Mouse (Mus musculus) limb, embryonic 12.5 days (tissue): ENCODE data around the gene Gm48552. TPM values are rescaled to one million over a fixed set of nuclear protein-coding genes. Genes with fewer than 3 reads are reported as not detected.

ENCODE experiments used
- ATAC-seq: fragments of 200-750 bp; cut with Nextera tagmentation; 2 replicates; pipeline ENCODE4 v1.8.0; 2017; ENCODE audit warnings: low read depth, moderate TSS enrichment; ENCODE audit not compliant: insufficient number of reproducible peaks, insufficient read depth, low FRiP score, low TSS enrichment
- H3K27ac ChIP-seq: fragments of 300-500 bp; sonication (generic); 2 replicates; pipeline ENCODE4 v1.5.1; 2016; ENCODE audit warnings: mild to moderate bottlenecking, moderate library complexity
- H3K27me3 ChIP-seq: fragments of 300-500 bp; sonication (generic); 2 replicates; pipeline ENCODE4 v1.6.1; 2016; ENCODE audit warnings: mild to moderate bottlenecking, moderate library complexity
- H3K36me3 ChIP-seq: fragments of 300-500 bp; sonication (generic); 2 replicates; pipeline ENCODE4 v1.6.1; 2016; ENCODE audit warnings: mild to moderate bottlenecking, moderate library complexity
- H3K4me1 ChIP-seq: fragments of 300-500 bp; sonication (generic); replicated peaks from 2 replicates; pipeline ENCODE4 v1.6.1; 2016
- H3K4me2 ChIP-seq: fragments of 300-500 bp; sonication (generic); 2 replicates; pipeline ENCODE4 v1.6.1; 2016; ENCODE audit warnings: mild to moderate bottlenecking, moderate library complexity
- H3K4me3 ChIP-seq: fragments of 300-500 bp; sonication (generic); replicated peaks from 2 replicates; pipeline ENCODE4 v1.5.1; 2016; ENCODE audit warnings: mild to moderate bottlenecking
- H3K9ac ChIP-seq: fragments of 300-500 bp; sonication (generic); replicated peaks from 2 replicates; pipeline ENCODE4 v1.6.1; 2016; ENCODE audit warnings: mild to moderate bottlenecking, moderate library complexity
- H3K9me3 ChIP-seq: fragments of 300-500 bp; sonication (generic); 2 replicates; pipeline ENCODE4 v1.6.1; 2016; ENCODE audit warnings: mild to moderate bottlenecking, moderate library complexity
- WGBS: fragments of 180-500 bp; shearing (Covaris S2); methylation state at CpG from one replicate; pipeline ENCODE4 v1.1.7; 2016; 5-methylcytosine and 5-hydroxymethylcytosine counted together
- polyA plus RNA-seq: library from polyadenylated mRNA; unstranded; fragments of >200 nt; fragmentation: Nextera tagmentation; extraction: Ambion mirVana; gene quantifications from 2 replicates; pipeline ENCODE4 v1.2.1, GENCODE M21; 2016

Gene Gm48552
- polyA plus RNA-seq, 1 experiment from 2014 or later, result 3.1 TPM

DNA sequence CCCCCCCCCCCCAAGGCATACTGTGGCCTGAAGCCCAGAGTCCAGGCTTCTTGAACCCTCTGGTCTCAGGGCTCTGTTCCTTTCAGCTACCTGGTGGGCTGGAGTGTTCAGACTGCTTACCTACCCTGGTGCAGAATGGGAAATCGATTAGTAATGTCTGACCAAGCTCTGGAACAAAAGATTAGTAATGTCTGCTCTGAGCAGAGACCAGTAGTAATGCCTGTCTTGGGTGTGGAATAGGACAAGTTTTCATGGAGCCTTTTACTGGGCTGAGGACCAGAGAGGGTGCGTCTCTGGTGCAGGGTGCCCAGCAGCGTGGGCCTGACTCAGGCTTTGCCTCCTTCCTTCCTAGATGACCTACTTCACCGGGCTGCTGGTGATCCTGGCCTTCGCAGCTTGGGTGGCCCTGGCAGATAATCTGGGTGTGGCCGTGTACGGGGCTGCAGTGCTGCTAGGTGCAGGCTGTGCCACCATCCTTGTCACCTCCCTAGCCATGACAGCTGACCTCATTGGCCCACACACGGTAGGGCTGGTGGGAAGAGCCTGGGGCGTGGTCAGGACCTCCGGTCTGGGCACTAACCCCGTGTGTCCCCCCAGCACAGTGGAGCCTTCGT is 26.4 kb upstream of the Gm48552 start:
- Histone ChIP-seq H3K9ac (0 out of 2 replicates have a peak overlapping the region, but pooled peaks have one; percentile 18), H3K27me3 (peaks cover 61% of the 10 kb centered on the region), H3K27ac (no peak overlapping the region), H3K36me3 (peaks cover 30% of the 10 kb centered on the region), H3K4me1 (peaks cover 52% of the 10 kb centered on the region), H3K4me3 (no peak overlapping the region), H3K4me2 (no peak overlapping the region), H3K9me3 (no peaks in the 10 kb centered on the region)
- ATAC-seq, result no peak
- WGBS, result 77% methylated on average over 12 of the region's 12 CpGs

DNA sequence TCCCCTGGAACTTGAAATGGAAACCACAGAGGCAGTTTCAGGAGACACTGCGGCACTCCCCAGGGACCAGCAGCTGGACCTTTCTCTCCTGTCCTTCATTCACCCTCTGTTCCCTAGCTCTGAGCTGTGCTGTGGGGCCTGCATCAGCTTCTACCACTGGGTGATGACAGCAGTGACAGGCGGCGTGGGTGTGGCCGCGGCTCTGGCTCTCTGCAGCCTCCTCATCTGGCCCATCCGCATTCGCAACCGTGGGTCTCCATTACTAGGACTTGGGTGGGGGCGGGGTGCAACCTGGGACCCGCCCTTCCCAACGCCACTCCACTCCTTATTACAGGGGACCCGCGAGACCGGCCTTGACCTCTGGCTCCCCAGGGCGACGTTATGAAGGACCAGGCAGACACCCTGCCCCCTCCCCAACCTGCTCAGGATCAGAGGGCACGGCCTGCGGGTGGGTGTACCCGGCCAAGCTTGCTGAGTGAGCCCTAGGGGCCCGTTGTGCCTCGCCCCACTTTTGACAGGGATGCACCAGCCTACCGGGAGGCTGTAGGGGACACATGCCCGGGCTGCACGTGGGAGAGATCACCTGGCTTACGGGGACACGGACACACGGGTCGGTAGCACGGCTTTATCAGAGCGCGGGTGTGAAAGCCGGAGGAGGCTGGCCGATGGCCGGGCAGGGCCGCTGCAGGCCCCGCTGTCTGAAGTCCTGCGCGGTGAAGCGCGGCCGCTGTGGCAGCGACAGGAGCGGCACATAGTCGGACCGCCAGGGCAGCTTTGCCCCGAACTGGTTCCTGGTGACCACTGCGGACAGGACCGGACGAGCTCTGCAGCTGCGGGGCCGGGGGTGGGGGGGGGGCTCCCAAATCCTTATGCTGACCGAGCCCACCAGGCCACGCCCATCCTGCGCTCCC is 25.1 kb upstream of the Gm48552 start:
- H3K4me3 ChIP-seq, result peak overlapping the region; percentile 37
- ATAC-seq, result no peak

DNA sequence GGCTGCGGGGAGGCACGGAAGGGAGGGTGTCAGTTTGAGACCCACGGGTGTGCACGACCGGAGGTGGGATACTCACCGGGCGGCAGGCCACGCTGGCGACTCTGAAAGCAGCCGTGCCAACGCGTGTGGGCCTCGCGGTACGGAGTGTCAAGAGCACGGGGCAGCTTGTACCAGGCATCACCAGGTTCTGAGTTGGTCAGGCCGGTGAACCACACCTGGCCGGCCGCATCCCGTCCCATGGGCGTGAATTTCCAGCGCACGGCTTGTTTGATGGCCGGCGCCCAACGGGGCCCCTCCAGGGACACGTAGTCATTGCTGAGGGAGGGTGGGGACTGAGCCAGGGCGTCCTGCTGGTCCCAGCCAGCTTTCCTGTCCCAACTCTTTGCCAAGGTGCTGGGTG is 24.1 kb upstream of the Gm48552 start:
- peak overlapping the region; percentile 37 for H3K4me3 ChIP-seq
- H3K27me3 ChIP-seq, result peaks cover 49% of the 10 kb centered on the region
- no peak; the same call in 1 of the 2 replicates for ATAC-seq
- peak overlapping the region; percentile 37; the same call in 1 of the 2 replicates for H3K9ac ChIP-seq
- no peaks in the 10 kb centered on the region for H3K9me3 ChIP-seq
- H3K36me3 ChIP-seq, result peaks cover 52% of the 10 kb centered on the region
- H3K4me1 ChIP-seq, result peaks cover 32% of the 10 kb centered on the region
- no peak overlapping the region for H3K27ac ChIP-seq
- WGBS, result 13% methylated on average over 28 of the region's 28 CpGs
- peak overlapping the region; percentile 67 for H3K4me2 ChIP-seq

More for the DNA sequence above, 25.1 kb upstream of the Gm48552 start:
- WGBS, result 9% methylated on average over 54 of the region's 54 CpGs
- Histone ChIP-seq H3K27ac (no peak overlapping the region), H3K36me3 (peaks cover 42% of the 10 kb centered on the region), H3K9me3 (no peaks in the 10 kb centered on the region), H3K27me3 (peaks cover 50% of the 10 kb centered on the region), H3K9ac (peak overlapping the region; percentile 55), H3K4me2 (peak overlapping the region; percentile 67), H3K4me1 (peaks cover 40% of the 10 kb centered on the region)

DNA sequence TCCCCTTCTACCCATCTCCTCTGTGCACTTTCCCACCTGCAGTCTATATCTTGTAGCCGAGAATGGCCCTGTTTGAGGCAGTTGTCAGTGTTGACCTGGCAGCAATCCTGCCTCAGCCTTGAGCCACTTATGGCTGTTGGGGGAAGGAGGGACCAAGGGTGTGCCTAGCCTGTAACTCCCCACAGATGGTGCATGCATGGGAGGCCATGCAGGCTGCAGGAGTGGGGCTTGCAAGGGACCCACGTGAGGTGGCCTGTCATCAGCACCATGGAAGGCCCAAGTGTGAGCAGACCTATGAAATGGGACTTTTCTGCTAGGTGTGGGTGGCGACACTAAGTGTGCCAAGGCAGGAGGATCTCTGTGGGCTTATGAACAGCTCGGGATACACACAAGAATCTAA is 23.7 kb upstream of the Gm48552 start:
- H3K4me3 ChIP-seq, result peak overlapping the region; percentile 37
- H3K4me2 ChIP-seq, result peak overlapping the region; percentile 67
- peaks cover 49% of the 10 kb centered on the region for H3K27me3 ChIP-seq
- 37% methylated on average over 4 of the region's 4 CpGs for WGBS
- H3K27ac ChIP-seq, result no peak overlapping the region
- peaks cover 28% of the 10 kb centered on the region for H3K4me1 ChIP-seq
- 0 out of 2 replicates have a peak, but pooled peaks have one; percentile 5 for ATAC-seq
- H3K9me3 ChIP-seq, result no peaks in the 10 kb centered on the region
- H3K9ac ChIP-seq, result no peak overlapping the region
- H3K36me3 ChIP-seq, result peaks cover 56% of the 10 kb centered on the region

DNA sequence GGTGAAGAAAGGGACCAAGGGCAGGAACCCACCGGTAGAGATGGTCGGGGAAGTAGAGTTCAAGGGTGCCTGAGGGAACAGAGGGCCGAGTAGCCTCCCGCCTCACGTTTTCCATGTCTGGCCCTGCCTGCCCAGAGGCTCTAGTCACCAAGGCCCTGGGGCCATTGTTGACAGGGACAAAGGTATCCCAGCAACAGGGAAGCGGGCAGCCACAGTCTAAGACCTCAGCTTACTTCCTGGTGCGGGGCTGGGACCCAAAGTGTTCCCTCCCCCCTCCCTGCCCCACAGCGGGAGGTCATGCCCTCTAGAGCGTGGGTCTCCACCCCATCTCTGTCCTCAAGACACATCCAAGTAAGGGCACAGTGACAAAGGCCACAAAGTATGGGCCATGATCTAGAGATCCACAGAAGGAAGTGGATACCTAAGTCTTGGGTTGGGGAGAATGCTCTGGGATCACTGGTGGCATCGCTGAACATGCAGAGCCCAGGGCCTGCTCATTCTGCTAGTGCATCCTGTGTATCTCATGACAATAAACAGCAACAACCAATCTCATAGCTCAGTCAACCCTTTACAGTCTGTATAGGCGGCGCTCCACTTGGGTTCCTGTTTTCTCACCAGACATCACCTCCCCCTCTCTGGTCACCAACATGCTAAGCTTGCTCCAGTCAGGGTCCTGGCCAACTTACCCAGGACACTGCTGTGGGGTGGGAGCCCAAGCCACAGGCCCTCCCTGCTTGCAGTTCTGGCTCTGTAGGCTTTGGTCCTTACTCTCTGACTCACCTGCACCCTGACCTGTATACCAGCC is 22.9 kb upstream of the Gm48552 start, which contains the start of gene 4930404N11Rik:
4930404N11Rik (minus strand) TSS at position 145 of the 805 bp plus-strand sequence.
- peaks cover 49% of the 10 kb centered on the region for H3K27me3 ChIP-seq
- no peak for ATAC-seq
- H3K27ac ChIP-seq, result no peak within 1 kb of the TSS
- H3K4me1 ChIP-seq, result peaks cover 24% of the 10 kb centered on the region
- peak within 1 kb of the TSS; percentile 37 for H3K4me3 ChIP-seq
- H3K9ac ChIP-seq, result peak within 1 kb of the TSS; percentile 37; the same call in 1 of the 2 replicates
- 33% methylated on average over 12 of the region's 12 CpGs for WGBS
- H3K9me3 ChIP-seq, result no peaks in the 10 kb centered on the region
- peak within 1 kb of the TSS; percentile 67 for H3K4me2 ChIP-seq
- H3K36me3 ChIP-seq, result peaks cover 64% of the 10 kb centered on the region

DNA sequence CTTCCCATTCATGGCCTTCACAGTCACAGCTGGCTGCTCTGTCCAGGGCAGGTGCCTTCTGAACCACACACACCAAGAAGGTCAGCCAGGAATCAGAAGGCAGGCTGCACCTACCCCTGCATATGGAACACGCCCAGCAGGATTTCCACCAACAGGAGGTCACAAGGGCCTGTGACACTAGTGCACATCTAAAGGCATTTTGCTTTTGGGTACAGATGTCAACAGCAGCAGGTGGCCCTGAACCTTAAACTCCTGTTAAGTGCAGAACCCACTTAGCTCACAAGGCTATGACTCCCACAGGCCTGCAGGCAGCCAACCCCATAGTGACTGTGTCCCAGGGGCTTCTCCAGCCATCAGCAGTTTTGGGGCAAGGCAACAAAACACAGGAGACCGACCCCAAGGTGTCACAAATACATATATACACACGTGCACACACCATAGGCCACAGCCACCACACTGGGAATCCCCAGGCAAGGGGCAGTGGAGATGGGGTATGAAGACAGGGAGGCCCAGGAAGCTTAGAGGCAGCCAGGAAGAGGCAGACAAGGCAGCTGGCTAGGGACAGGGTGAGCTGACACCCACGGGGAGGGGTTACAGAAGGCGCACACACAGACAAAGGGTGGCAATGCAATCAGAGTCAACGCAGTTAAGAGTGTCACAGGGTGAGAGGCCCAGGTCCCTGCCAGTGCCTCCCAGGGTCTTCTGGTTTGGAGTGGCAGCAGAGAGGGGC is 22.2 kb upstream of the Gm48552 start:
- no peaks in the 10 kb centered on the region for H3K9me3 ChIP-seq
- H3K27ac ChIP-seq, result no peak overlapping the region
- 86% methylated on average over 6 of the region's 6 CpGs for WGBS
- no peak for ATAC-seq
- H3K36me3 ChIP-seq, result peaks cover 71% of the 10 kb centered on the region
- H3K4me1 ChIP-seq, result peaks cover 22% of the 10 kb centered on the region
- no peak overlapping the region for H3K4me3 ChIP-seq
- no peak overlapping the region for H3K9ac ChIP-seq
- H3K27me3 ChIP-seq, result peaks cover 48% of the 10 kb centered on the region
- no peak overlapping the region for H3K4me2 ChIP-seq

DNA sequence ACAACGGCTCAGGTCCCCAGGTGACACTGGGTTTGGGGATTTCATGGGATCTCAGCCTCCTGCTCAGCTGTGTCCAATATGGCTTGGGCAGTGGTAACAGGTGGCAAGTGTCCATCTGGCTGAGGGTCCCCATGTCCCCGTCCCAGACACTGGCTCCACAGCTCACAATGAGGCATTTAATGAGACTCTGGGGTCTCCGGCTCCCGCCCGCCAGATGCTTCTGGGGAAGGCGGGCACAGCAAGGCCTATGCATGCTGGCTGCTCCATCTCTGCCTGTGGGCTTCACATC is 21.7 kb upstream of the Gm48552 start:
- H3K4me1 ChIP-seq, result peaks cover 22% of the 10 kb centered on the region

DNA sequence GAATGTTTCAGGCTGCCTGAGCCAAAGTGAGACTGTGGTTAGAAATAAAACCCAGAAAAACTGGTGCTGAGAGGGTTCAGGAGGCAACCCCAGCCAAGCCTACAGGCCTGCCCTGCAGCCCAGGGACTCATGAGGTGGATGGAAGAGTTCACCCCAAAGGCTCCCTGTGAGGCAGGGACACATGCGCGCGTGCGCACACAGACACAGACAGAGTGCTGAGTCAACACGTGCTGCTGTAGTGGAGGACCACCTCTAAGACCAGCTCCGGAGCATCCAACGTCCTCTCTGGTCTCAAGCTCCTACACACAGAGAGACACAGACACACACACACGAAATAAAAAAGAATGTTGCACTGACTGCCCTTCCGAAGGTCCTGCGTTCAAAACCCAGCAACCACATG is 13.5 kb upstream of the Gm48552 start:
- H3K4me3 ChIP-seq, result no peak overlapping the region
- H3K36me3 ChIP-seq, result peaks cover 61% of the 10 kb centered on the region
- no peak overlapping the region for H3K4me2 ChIP-seq
- no peak for ATAC-seq
- no peaks in the 10 kb centered on the region for H3K9me3 ChIP-seq
- H3K27me3 ChIP-seq, result no peaks in the 10 kb centered on the region
- H3K4me1 ChIP-seq, result peaks cover 25% of the 10 kb centered on the region
- H3K27ac ChIP-seq, result no peak overlapping the region
- no peak overlapping the region for H3K9ac ChIP-seq
- 91% methylated on average over 10 of the region's 10 CpGs for WGBS

More for the DNA sequence above, 21.7 kb upstream of the Gm48552 start:
- Histone ChIP-seq H3K36me3 (peaks cover 71% of the 10 kb centered on the region), H3K9ac (no peak overlapping the region), H3K27me3 (peaks cover 43% of the 10 kb centered on the region), H3K9me3 (no peaks in the 10 kb centered on the region), H3K4me3 (no peak overlapping the region), H3K27ac (no peak overlapping the region), H3K4me2 (no peak overlapping the region)
- WGBS, result 82% methylated on average over 6 of the region's 6 CpGs
- ATAC-seq, result no peak

DNA sequence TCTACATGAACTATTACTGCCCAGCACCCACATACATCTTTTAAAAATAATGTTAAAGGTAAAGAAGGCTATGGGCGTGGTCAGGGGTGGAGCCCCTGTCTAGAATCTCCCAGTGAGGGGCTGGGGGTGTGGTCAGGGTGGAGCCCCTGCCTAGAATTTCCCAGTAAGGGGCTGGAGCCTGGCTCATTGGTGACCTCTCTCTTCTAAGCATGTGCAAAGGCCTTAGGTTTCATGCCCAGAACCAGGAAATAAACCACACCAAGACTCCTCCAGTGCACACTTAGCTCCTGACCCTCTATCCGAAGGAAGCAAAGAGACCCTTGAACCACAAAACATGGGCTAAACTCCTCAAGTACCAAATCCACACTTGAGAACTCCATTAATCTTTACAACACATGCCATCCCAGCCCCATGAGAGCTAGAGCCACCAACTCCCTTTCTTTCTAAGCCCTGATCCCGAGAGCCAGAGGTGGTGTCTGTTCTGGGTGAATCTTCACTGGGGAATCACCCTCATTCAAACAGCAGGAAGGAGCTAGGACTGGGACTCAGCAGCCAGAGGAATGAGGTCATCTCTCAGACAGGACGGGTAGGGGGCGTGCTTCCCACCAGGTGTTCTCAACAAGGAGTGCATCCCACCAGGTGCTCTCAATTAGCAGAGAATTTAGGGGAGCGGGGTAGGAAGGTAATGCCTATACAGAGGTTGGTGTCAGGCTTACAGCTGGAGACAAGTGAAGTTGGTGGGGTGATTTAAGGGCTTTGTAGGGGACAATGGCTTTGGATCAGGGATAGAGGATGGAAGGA is 12.0 kb upstream of the Gm48552 start:
- Histone ChIP-seq H3K9ac (peak overlapping the region; percentile 90), H3K4me2 (peak overlapping the region; percentile 90), H3K27ac (no peak overlapping the region), H3K9me3 (no peaks in the 10 kb centered on the region), H3K27me3 (no peaks in the 10 kb centered on the region), H3K4me1 (peaks cover 25% of the 10 kb centered on the region), H3K36me3 (peaks cover 47% of the 10 kb centered on the region), H3K4me3 (peak overlapping the region; percentile 84)
- WGBS, result 40% methylated on average over 6 of the region's 6 CpGs
- ATAC-seq, result no peak

DNA sequence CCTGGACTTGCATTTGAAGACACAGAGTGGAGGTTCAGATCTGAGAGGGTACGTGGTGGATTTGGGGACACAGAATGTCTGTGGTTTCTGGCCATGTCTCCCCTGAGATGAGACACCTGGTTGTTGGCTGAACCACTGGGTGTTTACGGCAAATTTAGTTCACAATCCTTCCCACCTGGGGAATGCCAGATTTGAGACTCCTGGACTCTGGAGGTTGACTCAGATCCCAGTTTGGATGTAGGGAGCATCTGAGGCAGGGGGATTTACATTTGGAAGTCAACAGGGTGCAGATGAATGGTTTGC is 11.5 kb upstream of the Gm48552 start:
- no peaks in the 10 kb centered on the region for H3K27me3 ChIP-seq
- H3K27ac ChIP-seq, result 0 out of 2 replicates have a peak overlapping the region, but pooled peaks have one; percentile 74
- H3K9ac ChIP-seq, result peak overlapping the region; percentile 90
- peak overlapping the region; percentile 90 for H3K4me2 ChIP-seq
- H3K4me1 ChIP-seq, result peaks cover 25% of the 10 kb centered on the region
- H3K9me3 ChIP-seq, result no peaks in the 10 kb centered on the region
- peak overlapping the region; percentile 84 for H3K4me3 ChIP-seq
- ATAC-seq, result no peak
- peaks cover 41% of the 10 kb centered on the region for H3K36me3 ChIP-seq
- 61% methylated on average over 2 of the region's 2 CpGs for WGBS
